Mouse (Mus musculus): ENCODE results near the gene Terb1. TPM values are rescaled to one million over a fixed set of nuclear protein-coding genes. Genes with fewer than 3 reads are reported as not detected.

Gene Terb1
- polyA plus RNA-seq, 1 experiment = 6.7 TPM

DNA sequence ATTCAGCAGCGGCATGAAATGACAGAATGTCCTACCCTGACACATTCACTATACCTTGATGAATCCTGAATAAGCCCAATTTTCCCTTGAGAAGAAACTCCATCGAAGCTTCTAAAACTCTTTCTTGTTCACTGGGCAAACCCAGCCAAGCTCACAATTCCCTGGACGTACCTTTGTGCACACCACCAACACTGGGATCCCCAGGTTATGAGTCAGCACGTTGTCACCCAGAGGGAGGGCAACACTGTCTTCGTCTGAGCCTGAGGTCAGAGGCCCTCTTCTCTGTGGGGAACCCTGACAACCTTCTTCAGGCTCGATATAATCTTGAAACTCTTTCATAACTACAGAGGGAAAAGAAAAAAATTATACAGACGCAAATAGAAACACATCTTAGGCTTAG lies 79.5 kb downstream of the Terb1 start:
- Histone ChIP-seq H3K27me3 (ENCODE audit: control insufficient read depth, insufficient read depth, low read length) (no peaks in the 10 kb centered on the region), H3K4me1 (ENCODE audit: control insufficient read depth, insufficient read depth, low read length) (no peaks in the 10 kb centered on the region), H3K27ac (ENCODE audit: control insufficient read depth, insufficient read depth, low read depth, low read length) (no peak overlapping the region), H3K36me3 (ENCODE audit: control insufficient read depth, insufficient read depth, low read length) (peaks cover 1% of the 10 kb centered on the region; the same call in 1 of the 2 replicates), H3K4me3 (ENCODE audit: control insufficient read depth, low read depth, low read length) (no peak overlapping the region)
- TF ChIP-seq CTCF (IDR thresholded peaks at IDR 0.05; ENCODE audit: control insufficient read depth, insufficient read depth, insufficient replicate concordance, low read depth, low read length) (no peak), POLR2A (IDR thresholded peaks at IDR 0.05; ENCODE audit: control insufficient read depth, low read depth, low read length) (no peak)

DNA sequence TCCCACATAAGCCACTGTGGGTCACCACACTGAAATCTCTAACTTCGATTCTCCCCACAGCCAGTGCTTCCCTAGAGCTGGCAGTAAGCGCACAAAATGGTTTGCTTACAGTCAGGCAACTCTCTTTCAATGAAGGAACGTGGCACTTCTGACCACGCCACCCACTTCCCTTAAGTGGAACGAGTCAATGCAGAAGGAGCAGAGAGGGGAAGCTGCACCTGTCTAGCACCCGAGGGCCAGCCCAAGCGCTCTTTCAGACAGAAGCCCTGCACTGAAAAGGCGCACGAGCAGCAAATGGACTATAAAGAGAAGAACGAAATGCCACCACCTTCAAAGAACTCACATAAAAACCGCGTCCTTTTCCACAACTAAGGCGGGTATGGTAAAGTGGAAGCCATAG lies 82.0 kb downstream of the Terb1 start:
- TF ChIP-seq POLR2A (IDR thresholded peaks at IDR 0.05; ENCODE audit: control insufficient read depth, low read depth, low read length) (no peak), CTCF (IDR thresholded peaks at IDR 0.05; ENCODE audit: control insufficient read depth, insufficient read depth, insufficient replicate concordance, low read depth, low read length) (no peak)
- H3K4me3 ChIP-seq (ENCODE audit: control insufficient read depth, low read depth, low read length) = no peak overlapping the region
- H3K27ac ChIP-seq (ENCODE audit: control insufficient read depth, insufficient read depth, low read depth, low read length) = no peak overlapping the region
- no peaks in the 10 kb centered on the region for H3K4me1 ChIP-seq (ENCODE audit: control insufficient read depth, insufficient read depth, low read length)
- H3K27me3 ChIP-seq (ENCODE audit: control insufficient read depth, insufficient read depth, low read length) = no peaks in the 10 kb centered on the region
- H3K36me3 ChIP-seq (ENCODE audit: control insufficient read depth, insufficient read depth, low read length) = peaks cover 1% of the 10 kb centered on the region

DNA sequence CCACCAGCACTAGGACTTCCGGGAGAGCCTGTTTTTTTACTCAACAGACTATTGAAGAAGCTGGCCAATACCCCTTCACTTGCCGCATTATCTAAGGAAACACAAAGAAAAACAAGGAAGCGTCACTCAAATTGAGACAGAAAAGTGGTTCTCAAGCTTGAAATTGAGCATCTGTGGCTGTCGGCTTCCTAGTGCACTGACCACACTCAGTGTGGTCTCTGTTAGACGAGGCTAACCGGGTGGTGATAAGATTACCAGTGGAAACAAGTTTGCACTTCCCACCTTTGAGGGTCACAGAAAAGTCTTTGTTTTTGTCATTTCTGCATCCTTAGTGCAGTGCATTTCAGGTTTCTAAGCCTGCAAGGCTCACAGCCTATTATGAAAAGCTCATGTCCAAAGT lies 87.4 kb downstream of the Terb1 start:
- H3K36me3 ChIP-seq (ENCODE audit: control insufficient read depth, insufficient read depth, low read length) = peaks cover 7% of the 10 kb centered on the region
- TF ChIP-seq POLR2A (IDR thresholded peaks at IDR 0.05; ENCODE audit: control insufficient read depth, low read depth, low read length) (no peak), CTCF (IDR thresholded peaks at IDR 0.05; ENCODE audit: control insufficient read depth, insufficient read depth, insufficient replicate concordance, low read depth, low read length) (no peak)
- H3K4me3 ChIP-seq (ENCODE audit: control insufficient read depth, low read depth, low read length) = no peak overlapping the region
- H3K27ac ChIP-seq (ENCODE audit: control insufficient read depth, insufficient read depth, low read depth, low read length) = no peak overlapping the region
- no peaks in the 10 kb centered on the region for H3K4me1 ChIP-seq (ENCODE audit: control insufficient read depth, insufficient read depth, low read length)
- no peaks in the 10 kb centered on the region for H3K27me3 ChIP-seq (ENCODE audit: control insufficient read depth, insufficient read depth, low read length)

DNA sequence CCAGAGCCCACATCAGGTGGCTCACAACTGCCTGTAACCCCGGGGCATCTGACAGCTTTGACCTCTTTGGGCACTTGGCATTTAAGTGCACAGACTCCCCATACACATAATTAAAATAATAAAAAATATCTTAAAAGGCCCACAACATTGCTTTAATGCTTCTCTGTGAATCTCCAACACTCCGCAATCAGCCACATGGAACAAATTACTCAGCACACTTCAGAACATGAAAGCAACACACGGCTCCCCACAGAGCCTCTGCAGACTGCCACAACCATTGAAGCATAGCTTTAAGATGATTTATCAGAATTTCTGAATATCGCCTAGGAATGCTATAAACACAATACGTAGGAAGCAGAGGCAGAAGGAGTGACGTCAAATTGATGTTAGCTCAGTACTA lies 93.7 kb downstream of the Terb1 start:
- TF ChIP-seq POLR2A (IDR thresholded peaks at IDR 0.05; ENCODE audit: control insufficient read depth, low read depth, low read length) (no peak), CTCF (IDR thresholded peaks at IDR 0.05; ENCODE audit: control insufficient read depth, insufficient read depth, insufficient replicate concordance, low read depth, low read length) (no peak)
- Histone ChIP-seq H3K4me3 (ENCODE audit: control insufficient read depth, low read depth, low read length) (no peak overlapping the region), H3K36me3 (ENCODE audit: control insufficient read depth, insufficient read depth, low read length) (peaks cover 2% of the 10 kb centered on the region; the same call in 1 of the 2 replicates), H3K27ac (ENCODE audit: control insufficient read depth, insufficient read depth, low read depth, low read length) (no peak overlapping the region), H3K27me3 (ENCODE audit: control insufficient read depth, insufficient read depth, low read length) (no peaks in the 10 kb centered on the region), H3K4me1 (ENCODE audit: control insufficient read depth, insufficient read depth, low read length) (no peaks in the 10 kb centered on the region)

DNA sequence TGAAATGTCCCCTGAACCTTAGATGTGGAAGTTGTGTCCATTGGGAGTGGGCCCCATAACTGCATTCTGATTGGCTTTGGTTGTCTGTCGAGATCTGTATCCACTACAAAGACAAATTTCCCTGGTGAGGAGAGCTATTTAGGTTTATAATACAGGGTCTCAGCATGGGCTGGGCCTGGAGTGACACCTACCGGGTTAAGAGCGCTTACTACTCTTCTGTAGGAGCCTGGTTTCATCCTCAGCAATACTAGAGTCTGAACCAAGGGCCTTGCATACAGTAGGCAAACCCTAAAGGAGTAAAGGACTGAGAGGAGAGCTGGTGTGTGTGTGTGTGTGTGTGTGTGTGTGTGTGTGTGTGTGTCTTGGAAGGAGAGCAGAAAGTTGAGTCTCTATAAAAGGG lies 95.5 kb downstream of the Terb1 start:
- TF ChIP-seq CTCF (IDR thresholded peaks at IDR 0.05; ENCODE audit: control insufficient read depth, insufficient read depth, insufficient replicate concordance, low read depth, low read length) = no peak
- no peak for TF ChIP-seq POLR2A (IDR thresholded peaks at IDR 0.05; ENCODE audit: control insufficient read depth, low read depth, low read length)
- no peak overlapping the region for H3K4me3 ChIP-seq (ENCODE audit: control insufficient read depth, low read depth, low read length)
- no peaks in the 10 kb centered on the region; the same call in 1 of the 2 replicates for H3K4me1 ChIP-seq (ENCODE audit: control insufficient read depth, insufficient read depth, low read length)
- H3K27me3 ChIP-seq (ENCODE audit: control insufficient read depth, insufficient read depth, low read length) = no peaks in the 10 kb centered on the region
- no peaks in the 10 kb centered on the region for H3K36me3 ChIP-seq (ENCODE audit: control insufficient read depth, insufficient read depth, low read length)
- no peak overlapping the region for H3K27ac ChIP-seq (ENCODE audit: control insufficient read depth, insufficient read depth, low read depth, low read length)

DNA sequence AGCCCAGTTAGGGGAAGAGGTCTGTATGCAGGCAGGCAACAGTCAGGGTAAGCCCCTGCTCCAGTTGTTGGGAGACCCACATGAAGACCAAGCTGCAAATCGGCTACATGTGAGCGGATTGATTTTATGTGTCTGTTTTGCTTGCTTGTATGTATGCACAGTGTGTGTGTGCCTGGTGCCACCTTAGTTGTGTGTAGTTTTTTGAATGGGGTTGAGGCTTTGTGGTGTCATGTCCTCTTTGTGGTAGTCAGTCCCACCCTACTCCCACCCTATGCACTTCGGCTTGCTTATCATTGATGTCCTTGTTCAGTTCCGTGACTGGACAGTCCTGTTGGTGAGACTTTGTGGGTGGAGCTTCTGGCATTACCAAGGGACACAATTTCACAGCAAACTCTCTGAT lies 95.9 kb downstream of the Terb1 start:
- H3K27ac ChIP-seq (ENCODE audit: control insufficient read depth, insufficient read depth, low read depth, low read length) = no peak overlapping the region
- no peaks in the 10 kb centered on the region for H3K27me3 ChIP-seq (ENCODE audit: control insufficient read depth, insufficient read depth, low read length)
- TF ChIP-seq POLR2A (IDR thresholded peaks at IDR 0.05; ENCODE audit: control insufficient read depth, low read depth, low read length) = no peak

DNA sequence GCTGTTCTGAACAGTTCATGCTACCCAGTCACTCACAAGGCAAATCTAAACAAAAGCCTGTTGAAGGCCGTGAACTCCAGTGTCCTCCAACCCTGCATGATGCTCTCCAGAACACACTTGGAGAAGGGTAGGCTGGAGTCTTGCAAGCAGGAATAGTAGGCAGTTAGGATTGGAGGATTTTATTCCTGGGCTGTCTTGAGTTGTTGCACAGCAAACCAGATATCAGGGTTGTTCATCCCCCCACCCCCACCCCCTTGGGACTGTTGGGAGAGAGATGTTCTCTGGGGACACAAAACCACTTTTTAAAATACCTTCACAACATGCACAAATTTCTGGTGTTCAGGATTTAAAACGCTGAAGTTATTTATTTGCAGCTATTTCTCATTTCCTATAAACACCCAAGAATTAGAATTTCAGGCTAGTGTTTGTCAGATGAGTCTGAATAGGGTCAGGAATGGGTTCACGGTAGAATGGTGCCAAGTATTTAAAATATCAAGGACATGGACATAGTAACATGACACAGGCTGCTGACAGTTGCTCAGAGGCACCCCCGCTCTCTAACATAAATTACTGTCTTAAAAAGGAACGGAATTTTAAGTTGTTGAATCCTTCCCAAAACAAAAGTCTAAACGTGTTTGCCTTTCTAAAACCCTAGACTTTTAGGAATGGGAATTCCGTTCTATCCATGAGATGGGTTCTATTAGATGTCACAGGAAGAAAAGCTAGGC lies 96.7 kb downstream of the Terb1 start:
- H3K4me3 ChIP-seq (ENCODE audit: control insufficient read depth, low read depth, low read length) = no peak overlapping the region
- no peaks in the 10 kb centered on the region for H3K27me3 ChIP-seq (ENCODE audit: control insufficient read depth, insufficient read depth, low read length)
- no peaks in the 10 kb centered on the region for H3K36me3 ChIP-seq (ENCODE audit: control insufficient read depth, insufficient read depth, low read length)
- H3K27ac ChIP-seq (ENCODE audit: control insufficient read depth, insufficient read depth, low read depth, low read length) = no peak overlapping the region
- peaks cover 3% of the 10 kb centered on the region; the same call in 1 of the 2 replicates for H3K4me1 ChIP-seq (ENCODE audit: control insufficient read depth, insufficient read depth, low read length)
- TF ChIP-seq POLR2A (IDR thresholded peaks at IDR 0.05; ENCODE audit: control insufficient read depth, low read depth, low read length) (no peak), CTCF (IDR thresholded peaks at IDR 0.05; ENCODE audit: control insufficient read depth, insufficient read depth, insufficient replicate concordance, low read depth, low read length) (no peak)

More for the DNA sequence above, 95.9 kb downstream of the Terb1 start:
- Histone ChIP-seq H3K36me3 (ENCODE audit: control insufficient read depth, insufficient read depth, low read length) (no peaks in the 10 kb centered on the region), H3K4me3 (ENCODE audit: control insufficient read depth, low read depth, low read length) (no peak overlapping the region), H3K4me1 (ENCODE audit: control insufficient read depth, insufficient read depth, low read length) (peaks cover 1% of the 10 kb centered on the region; the same call in 1 of the 2 replicates)
